8 mouse cellular contexts compared by ENCODE assay signal in genomic region chr2:168268033-168268432, GRCm38 (mm10). TPM values are rescaled to one million over a fixed set of nuclear protein-coding genes. Genes with fewer than 3 reads are reported as not detected.
DNase-seq lines count a peak whose midpoint lies in the region; ATAC-seq and TF ChIP-seq lines count a peak whose summit lies in the region.

No protein-coding gene starts in this region.

- WGBS in thymus, adult 2 months, result 79% methylated on average over 7 of the region's 7 CpGs
- 24% methylated on average over 7 of the region's 7 CpGs for WGBS in limb, embryonic 10.5 days

- DNase-seq in adrenal gland, postnatal 10 days, result peak; percentile 50
- DNase-seq in adrenal gland, postnatal 4 days (ENCODE audit: low spot score in 2 of 2), result no peak
- DNase-seq in thymus, adult 2 months, result peak; percentile 27
- no peak for DNase-seq in thymus, adult 18-20 months
- DNase-seq in limb, embryonic 10.5 days (ENCODE audit: low spot score), result peak; percentile 69
- DNase-seq in retina, embryonic 14.5 days (ENCODE audit: low spot score), result peak; percentile 42
- DNase-seq in gastrocnemius, postnatal 36 days, result no peak

- no peaks in the 10 kb centered on the region for H3K9me3 ChIP-seq in limb, embryonic 10.5 days (replicated peaks)

- H3K27ac ChIP-seq in thymus, adult 2 months (ENCODE audit: control insufficient read depth, insufficient read depth, low read length), result no peak overlapping the region
- H3K27ac ChIP-seq in limb, embryonic 10.5 days, result 0 out of 2 replicates have a peak overlapping the region, but pooled peaks have one; percentile 55

- no peak overlapping the region for H3K4me3 ChIP-seq in thymus, adult 2 months (ENCODE audit: control insufficient read depth, insufficient read depth, low read length)
- peak overlapping the region; percentile 33 for H3K4me3 ChIP-seq in limb, embryonic 10.5 days

- H3K27me3 ChIP-seq in thymus, adult 2 months (ENCODE audit: control insufficient read depth, insufficient read depth, low read length), result no peaks in the 10 kb centered on the region
- H3K27me3 ChIP-seq in limb, embryonic 10.5 days (ENCODE audit: low read depth, poor library complexity, severe bottlenecking), result peaks cover 47% of the 10 kb centered on the region

- no peaks in the 10 kb centered on the region for H3K4me1 ChIP-seq in thymus, adult 2 months (replicated peaks; ENCODE audit: control insufficient read depth, insufficient read depth, low read length)
- H3K4me1 ChIP-seq in limb, embryonic 10.5 days, result peaks cover 16% of the 10 kb centered on the region

- no peak for TF ChIP-seq POLR2A in thymus, adult 2 months (IDR thresholded peaks at IDR 0.05; ENCODE audit: control insufficient read depth, extremely low read depth, insufficient read depth, low read length, poor library complexity)

- TF ChIP-seq CTCF in thymus, adult 2 months (IDR thresholded peaks at IDR 0.05; ENCODE audit: borderline replicate concordance, control insufficient read depth, extremely low read depth, insufficient read depth, low read length, poor library complexity), result no peak

- H3K36me3 ChIP-seq in thymus, adult 2 months (ENCODE audit: control insufficient read depth, insufficient read depth, low read length), result no peaks in the 10 kb centered on the region
- no peaks in the 10 kb centered on the region; the same call in 1 of the 2 replicates for H3K36me3 ChIP-seq in limb, embryonic 10.5 days

- no peak for ATAC-seq in erythroblast, adult 5-6 weeks (replicated peaks; ENCODE audit: low FRiP score, poor library complexity, severe bottlenecking)

- intact Hi-C loops in gastrocnemius, postnatal 36 days (cut with DNase I), result no loop called here

RNA-seq across cellular contexts. Expression of gene Kcng1, which starts 13.5 kb away (rescaled TPM):
- total RNA-seq in adrenal gland, postnatal 10 days (2021), result under 1 TPM in 1 of 2 experiments, not detected in 1; 0.06 TPM
- total RNA-seq in adrenal gland, postnatal 4 days (2021), result under 1 TPM; 0.25 to 0.48 TPM
- polyA plus RNA-seq in thymus, adult 2 months (2012; rRNA removed), result 0.01 and 0.05 TPM in 2 replicates
- 1.4 and 2.3 TPM in 2 replicates for polyA plus RNA-seq in limb, embryonic 10.5 days (2016; fragmentation: Nextera tagmentation; extraction: Ambion mirVana)
- total RNA-seq in erythroblast, adult 5-6 weeks (2015; ENCODE audit: low replicate concordance), result 0.58 TPM in 1 of 2 replicates, not detected in the other
- not detected in 2 replicates for total RNA-seq in erythroblast, adult 5-6 weeks (2017; ENCODE audit: low replicate concordance)
- under 1 TPM in 1 of 2 experiments, not detected in 1; 0.10 TPM for total RNA-seq in gastrocnemius, postnatal 36 days (2021)

RNA-seq across cellular contexts. Expression of gene Mocs3, which starts 37.6 kb away (rescaled TPM):
- 10 to 100 TPM; 10.1 to 15.2 TPM for total RNA-seq in adrenal gland, postnatal 10 days (2021)
- 10 to 100 TPM; 13.4 to 13.6 TPM for total RNA-seq in adrenal gland, postnatal 4 days (2021)
- polyA plus RNA-seq in thymus, adult 2 months (2012; rRNA removed), result 27.4 and 44.0 TPM in 2 replicates
- polyA plus RNA-seq in limb, embryonic 10.5 days (2016; fragmentation: Nextera tagmentation; extraction: Ambion mirVana), result 6.3 and 7.4 TPM in 2 replicates
- total RNA-seq in erythroblast, adult 5-6 weeks (2015; ENCODE audit: low replicate concordance), result 1.0 and 1.3 TPM in 2 replicates
- 2.4 TPM in 1 of 2 replicates, not detected in the other for total RNA-seq in erythroblast, adult 5-6 weeks (2017; ENCODE audit: low replicate concordance)
- total RNA-seq in gastrocnemius, postnatal 36 days (2021), result 1 to 10 TPM; 3.5 to 3.8 TPM

RNA-seq across cellular contexts. Expression of gene Dpm1, which starts 37.6 kb away (rescaled TPM):
- 100 to 1,000 TPM; 102 to 112 TPM for total RNA-seq in adrenal gland, postnatal 10 days (2021)
- 100 to 1,000 TPM in 1 of 2 experiments, 10 to 100 TPM in 1; 93.0 to 109 TPM for total RNA-seq in adrenal gland, postnatal 4 days (2021)
- 29.5 and 33.6 TPM in 2 replicates for polyA plus RNA-seq in thymus, adult 2 months (2012; rRNA removed)
- 58.3 and 60.7 TPM in 2 replicates for polyA plus RNA-seq in limb, embryonic 10.5 days (2016; fragmentation: Nextera tagmentation; extraction: Ambion mirVana)
- 113 and 131 TPM in 2 replicates for total RNA-seq in erythroblast, adult 5-6 weeks (2015; ENCODE audit: low replicate concordance)
- total RNA-seq in erythroblast, adult 5-6 weeks (2017; ENCODE audit: low replicate concordance), result 37.8 and 105 TPM in 2 replicates
- 10 to 100 TPM; 59.0 to 77.3 TPM for total RNA-seq in gastrocnemius, postnatal 36 days (2021)

RNA-seq across cellular contexts. Expression of gene Gm20716, which starts 37.9 kb away (rescaled TPM):
- total RNA-seq in adrenal gland, postnatal 10 days (2021), result 10 to 100 TPM; 21.9 to 24.6 TPM
- 10 to 100 TPM; 34.4 to 43.4 TPM for total RNA-seq in adrenal gland, postnatal 4 days (2021)
- 0.50 and 3.8 TPM in 2 replicates for polyA plus RNA-seq in thymus, adult 2 months (2012; rRNA removed)
- polyA plus RNA-seq in limb, embryonic 10.5 days (2016; fragmentation: Nextera tagmentation; extraction: Ambion mirVana), result 18.4 and 22.2 TPM in 2 replicates
- 15.5 and 30.9 TPM in 2 replicates for total RNA-seq in erythroblast, adult 5-6 weeks (2015; ENCODE audit: low replicate concordance)
- total RNA-seq in erythroblast, adult 5-6 weeks (2017; ENCODE audit: low replicate concordance), result 29.1 and 31.1 TPM in 2 replicates
- 10 to 100 TPM in 1 of 2 experiments, 1 to 10 TPM in 1; 8.2 to 10.9 TPM for total RNA-seq in gastrocnemius, postnatal 36 days (2021)

Comparison
In these comparisons a context has a peak if more than half of its experiments do, and no peak if none do; other contexts are left out.
1. DNase-seq: peak in adrenal gland, postnatal 10 days (single experiment), thymus, adult 2 months (single experiment), limb, embryonic 10.5 days (single experiment) and retina, embryonic 14.5 days (single experiment); none in adrenal gland, postnatal 4 days (0 of 2), thymus, adult 18-20 months (0 of 2) and gastrocnemius, postnatal 36 days (0 of 2).